Mouse (Mus musculus) hindbrain, embryonic 10.5 days (tissue): ENCODE measurements around the gene Alkbh6. TPM values are rescaled to one million over a fixed set of nuclear protein-coding genes. Genes with fewer than 3 reads are reported as not detected.

Source experiments
- DNase-seq: peaks from one replicate; pipeline ENCODE4 v3.0.0-alpha.2; 2017; ENCODE audit warnings: low spot score
- H3K27ac ChIP-seq: fragments of 300-500 bp; sonication (generic); 2 replicates; pipeline ENCODE4 v1.5.1; 2016; ENCODE audit warnings: mild to moderate bottlenecking, moderate library complexity
- H3K27me3 ChIP-seq: fragments of 300-500 bp; sonication (generic); 2 replicates; pipeline ENCODE4 v1.6.1; 2016; ENCODE audit warnings: mild to moderate bottlenecking; ENCODE audit not compliant: poor library complexity, insufficient read depth, severe bottlenecking
- H3K36me3 ChIP-seq: fragments of 300-500 bp; sonication (generic); 2 replicates; pipeline ENCODE4 v1.6.1; 2016; ENCODE audit warnings: mild to moderate bottlenecking, moderate library complexity
- H3K4me1 ChIP-seq: fragments of 300-500 bp; sonication (generic); replicated peaks from 2 replicates; pipeline ENCODE4 v1.6.1; 2016; ENCODE audit warnings: mild to moderate bottlenecking
- H3K4me3 ChIP-seq: fragments of 300-500 bp; sonication (generic); 2 replicates; pipeline ENCODE4 v1.5.1; 2016; ENCODE audit warnings: mild to moderate bottlenecking, moderate library complexity
- H3K9me3 ChIP-seq: fragments of 300-500 bp; sonication (generic); 2 replicates; pipeline ENCODE4 v1.6.1; 2016; ENCODE audit warnings: mild to moderate bottlenecking, moderate library complexity
- whole genome bisulfite sequencing: fragments of 180-500 bp; shearing (Covaris S2); methylation state at CpG from one replicate; pipeline ENCODE4 v1.1.7; 2016; 5-methylcytosine and 5-hydroxymethylcytosine counted together
- polyA plus RNA-seq: library from polyadenylated mRNA; unstranded; fragments of >200 nt; fragmentation: Nextera tagmentation; extraction: Ambion mirVana; gene quantifications from 2 replicates; pipeline ENCODE4 v1.2.1, GENCODE M21; 2016

The Alkbh6 gene
- polyA plus RNA-seq, 1 experiment from 2014 or later = 117 TPM

DNA sequence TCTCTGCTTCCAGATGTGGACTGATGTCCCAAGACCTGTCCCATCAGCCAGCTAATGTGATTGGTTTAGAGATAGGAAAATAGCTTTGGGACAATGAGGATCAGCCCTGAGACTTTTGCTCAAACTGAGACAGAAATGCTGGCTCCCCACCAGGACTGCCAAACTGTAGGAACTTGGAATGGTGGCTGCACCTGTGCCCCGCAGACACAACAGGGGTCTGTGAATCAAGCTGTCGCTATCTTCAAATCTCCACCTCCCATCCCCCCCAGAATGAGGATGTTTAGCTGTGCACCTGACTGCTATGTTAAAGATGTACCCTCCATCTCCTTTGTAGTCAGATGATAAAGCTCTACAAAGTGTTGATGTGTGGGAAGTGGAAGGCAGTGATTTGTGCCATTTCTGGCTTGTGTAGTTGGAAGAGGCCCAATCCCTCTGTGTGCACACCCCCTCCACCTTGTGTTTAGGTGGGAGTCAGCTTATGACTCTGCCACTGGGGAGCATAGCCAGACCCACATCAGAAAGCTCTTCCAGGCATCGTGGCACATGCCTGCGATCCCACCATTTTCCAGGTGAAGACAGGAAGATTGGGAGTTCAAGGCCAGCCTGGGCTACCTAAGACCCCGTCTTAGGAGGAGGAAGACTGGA is 15.9 kb downstream of the Alkbh6 start:
- no peak overlapping the region for H3K4me3 ChIP-seq
- DNase-seq = no peak
- 0 out of 2 replicates have a peak, but pooled peaks cover 4% of the 10 kb centered on the region for H3K9me3 ChIP-seq
- WGBS = 88% methylated on average over 5 of the region's 5 CpGs
- H3K27me3 ChIP-seq = peaks cover 6% of the 10 kb centered on the region; the same call in 1 of the 2 replicates
- no peaks in the 10 kb centered on the region for H3K36me3 ChIP-seq
- no peak overlapping the region for H3K27ac ChIP-seq
- H3K4me1 ChIP-seq = peaks cover 22% of the 10 kb centered on the region

DNA sequence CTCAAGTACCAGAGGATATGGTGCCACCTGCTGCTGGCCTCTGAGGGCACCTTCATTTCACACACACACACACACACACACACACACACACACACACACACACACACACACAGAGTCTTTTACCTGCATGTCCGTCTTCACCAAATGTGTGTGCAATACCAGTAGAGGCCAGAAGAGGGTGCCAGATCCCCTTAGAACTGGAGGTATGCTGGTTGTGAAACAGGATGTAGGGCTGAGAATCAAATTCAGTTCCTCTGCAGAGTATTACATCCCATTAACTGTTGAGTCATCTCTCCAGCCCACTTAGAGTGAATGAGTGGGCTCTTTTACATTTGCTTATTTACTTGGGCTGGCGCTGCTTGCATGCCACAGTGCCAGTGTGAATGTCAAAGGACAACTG is 16.8 kb downstream of the Alkbh6 start:
- Histone ChIP-seq H3K27me3 (peaks cover 6% of the 10 kb centered on the region; the same call in 1 of the 2 replicates), H3K4me3 (no peak overlapping the region), H3K4me1 (peaks cover 22% of the 10 kb centered on the region), H3K27ac (no peak overlapping the region), H3K9me3 (0 out of 2 replicates have a peak, but pooled peaks cover 4% of the 10 kb centered on the region), H3K36me3 (no peaks in the 10 kb centered on the region)
- peak; percentile 60 for DNase-seq
- 51% methylated on average over 2 of the region's 2 CpGs for WGBS

DNA sequence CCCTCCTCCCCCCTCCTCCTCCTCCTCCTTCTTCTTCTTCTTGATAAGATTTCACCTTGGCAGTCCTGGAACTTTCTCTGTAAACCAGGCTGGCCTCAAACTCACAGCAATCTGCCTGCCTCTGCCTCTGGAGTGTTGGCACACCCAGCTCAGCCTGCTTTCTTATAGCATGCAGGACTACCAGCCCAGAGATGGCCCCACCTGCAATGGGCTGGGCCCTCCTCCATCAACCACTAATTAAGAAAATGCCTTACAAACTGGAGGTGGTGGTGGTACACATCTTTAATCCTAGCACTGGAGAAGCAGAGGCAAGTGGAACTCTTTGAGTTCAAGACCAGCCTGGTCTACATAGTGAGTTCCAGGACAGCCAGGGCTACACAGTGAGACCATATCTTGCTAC is 17.9 kb downstream of the Alkbh6 start:
- Histone ChIP-seq H3K4me1 (peaks cover 21% of the 10 kb centered on the region), H3K36me3 (no peaks in the 10 kb centered on the region), H3K4me3 (no peak overlapping the region), H3K9me3 (0 out of 2 replicates have a peak, but pooled peaks cover 4% of the 10 kb centered on the region), H3K27ac (no peak overlapping the region), H3K27me3 (peaks cover 6% of the 10 kb centered on the region; the same call in 1 of the 2 replicates)
- no peak for DNase-seq

DNA sequence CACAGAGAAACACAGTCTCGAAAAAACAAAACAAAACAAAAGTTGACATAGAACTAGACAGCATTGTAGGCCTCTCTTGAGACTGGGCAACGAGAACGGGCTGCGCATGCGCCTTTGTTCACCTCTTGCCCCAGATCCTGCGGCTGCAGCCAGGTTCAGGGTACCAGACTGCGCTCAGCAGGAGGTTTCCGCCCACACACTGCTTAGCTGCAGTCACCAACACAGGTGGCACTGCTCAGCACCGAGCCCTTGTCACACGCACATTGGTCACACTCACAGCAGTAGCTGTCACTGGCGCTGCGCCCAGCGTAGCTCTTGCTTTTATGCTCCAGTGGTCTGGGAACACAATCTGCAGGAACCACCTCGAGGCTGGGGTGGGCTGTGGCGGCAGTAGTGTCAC is 18.6 kb downstream of the Alkbh6 start:
- WGBS = 59% methylated on average over 15 of the region's 15 CpGs
- 0 out of 2 replicates have a peak, but pooled peaks cover 4% of the 10 kb centered on the region for H3K9me3 ChIP-seq
- H3K27me3 ChIP-seq = peaks cover 6% of the 10 kb centered on the region; the same call in 1 of the 2 replicates
- H3K4me1 ChIP-seq = peaks cover 25% of the 10 kb centered on the region
- no peak overlapping the region for H3K27ac ChIP-seq
- no peak for DNase-seq
- no peaks in the 10 kb centered on the region for H3K36me3 ChIP-seq
- no peak overlapping the region for H3K4me3 ChIP-seq

DNA sequence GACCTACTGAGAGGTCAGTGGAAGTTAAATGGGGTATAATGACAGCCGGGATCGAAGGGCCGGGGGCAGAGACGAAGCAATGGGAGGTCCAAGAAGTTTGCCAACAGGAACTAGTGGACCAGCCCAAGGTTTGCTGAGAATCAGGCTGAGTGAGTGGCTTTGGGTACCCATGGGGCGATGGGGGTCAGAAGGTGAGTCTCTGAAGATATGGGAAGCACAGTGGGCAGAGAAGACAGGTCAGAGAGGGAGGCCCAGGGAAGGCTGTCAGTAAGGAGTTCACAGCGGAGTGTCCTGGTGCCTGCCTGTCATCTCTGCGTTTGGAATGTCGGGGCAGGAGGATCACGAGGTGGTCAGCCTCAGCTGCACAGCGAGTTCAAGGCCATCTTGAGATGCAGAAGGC is 19.9 kb downstream of the Alkbh6 start:
- 57% methylated on average over 10 of the region's 10 CpGs for WGBS
- Histone ChIP-seq H3K27ac (no peak overlapping the region), H3K4me3 (no peak overlapping the region), H3K4me1 (peaks cover 19% of the 10 kb centered on the region), H3K9me3 (0 out of 2 replicates have a peak, but pooled peaks cover 4% of the 10 kb centered on the region), H3K36me3 (no peaks in the 10 kb centered on the region), H3K27me3 (peaks cover 17% of the 10 kb centered on the region)
- no peak for DNase-seq

DNA sequence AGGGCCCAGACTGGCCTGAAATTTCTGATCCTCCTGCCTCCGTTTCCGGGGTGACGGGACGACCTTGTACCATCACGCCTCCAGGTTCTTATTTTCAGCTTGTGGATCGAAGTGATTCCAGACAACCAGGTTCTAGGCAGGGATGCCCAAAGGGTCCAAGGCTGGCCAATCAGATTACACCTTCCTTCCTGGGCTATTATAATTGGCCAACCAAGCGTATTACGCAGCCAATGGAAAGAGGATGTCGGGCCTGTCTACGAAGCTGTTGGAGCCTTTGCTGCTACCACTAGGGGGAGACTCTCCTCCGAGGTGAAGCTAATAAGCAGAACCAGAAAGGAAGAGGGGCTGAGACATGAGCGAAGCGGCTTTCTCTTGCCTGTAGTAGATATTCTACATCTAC is 23.4 kb downstream of the Alkbh6 start:
- no peak overlapping the region for H3K27ac ChIP-seq
- H3K4me3 ChIP-seq = peak overlapping the region; percentile 34
- no peaks in the 10 kb centered on the region for H3K36me3 ChIP-seq
- H3K27me3 ChIP-seq = peaks cover 45% of the 10 kb centered on the region
- WGBS = 7% methylated on average over 13 of the region's 13 CpGs
- peak; percentile 88 for DNase-seq
- H3K9me3 ChIP-seq = no peaks in the 10 kb centered on the region
- H3K4me1 ChIP-seq = peaks cover 19% of the 10 kb centered on the region

DNA sequence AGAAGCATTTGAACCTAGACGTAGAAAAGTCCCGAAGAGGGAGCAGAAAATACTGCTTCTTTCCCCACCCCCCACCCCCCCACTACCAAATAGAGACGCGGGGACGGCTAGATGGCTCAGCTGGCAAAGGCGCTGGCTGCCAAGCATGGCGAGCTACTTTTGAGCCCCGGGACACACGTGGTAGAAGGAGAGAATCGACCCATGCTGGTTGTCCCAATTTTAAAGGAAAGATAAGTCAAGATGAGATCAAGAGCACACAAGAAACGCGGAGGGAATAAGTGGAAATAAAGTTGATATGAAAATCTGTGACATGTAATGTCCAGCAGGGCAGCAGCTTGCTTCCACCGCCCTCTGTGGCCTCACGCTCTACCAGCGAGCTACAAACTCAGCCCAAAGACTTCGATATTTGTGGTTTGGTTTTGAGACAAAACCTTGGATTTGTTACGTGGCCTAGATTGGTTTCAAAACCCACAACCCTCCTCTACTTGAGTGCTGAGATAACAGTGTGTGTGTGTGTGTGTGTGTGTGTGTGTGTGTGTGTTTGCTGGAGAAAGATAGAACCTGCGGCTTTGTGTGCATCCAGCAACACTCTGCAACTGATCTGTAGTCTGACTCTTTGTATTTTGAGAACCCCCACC is 24.2 kb downstream of the Alkbh6 start:
- H3K36me3 ChIP-seq = no peaks in the 10 kb centered on the region
- H3K27me3 ChIP-seq = peaks cover 39% of the 10 kb centered on the region
- H3K4me1 ChIP-seq = peaks cover 16% of the 10 kb centered on the region
- no peaks in the 10 kb centered on the region for H3K9me3 ChIP-seq
- 69% methylated on average over 18 of the region's 18 CpGs for WGBS
- no peak overlapping the region for H3K27ac ChIP-seq
- DNase-seq = no peak
- no peak overlapping the region for H3K4me3 ChIP-seq

DNA sequence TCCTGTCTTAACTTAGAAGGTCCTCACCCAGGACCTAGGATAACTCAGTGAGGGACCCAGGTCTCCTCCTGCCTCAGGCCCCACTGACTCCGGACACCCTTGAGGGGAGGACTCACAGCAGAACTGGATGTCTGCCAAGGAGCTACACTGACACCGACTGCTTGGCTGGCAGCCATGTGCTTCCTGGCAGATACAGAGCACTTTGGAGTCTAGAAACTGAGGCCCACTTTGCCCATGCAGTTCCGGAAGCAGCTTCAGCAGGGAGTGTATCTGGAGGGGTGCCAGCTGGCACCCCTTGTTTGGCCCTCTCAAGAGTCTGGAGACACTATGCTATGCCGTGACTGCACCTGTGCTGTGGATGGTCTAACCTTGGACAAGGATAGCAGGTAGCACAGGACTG is 24.9 kb downstream of the Alkbh6 start:
- Histone ChIP-seq H3K9me3 (no peaks in the 10 kb centered on the region), H3K27me3 (peaks cover 39% of the 10 kb centered on the region), H3K4me1 (peaks cover 16% of the 10 kb centered on the region), H3K4me3 (no peak overlapping the region), H3K36me3 (no peaks in the 10 kb centered on the region), H3K27ac (no peak overlapping the region)
- WGBS = 77% methylated on average over 4 of the region's 4 CpGs
- no peak for DNase-seq

DNA sequence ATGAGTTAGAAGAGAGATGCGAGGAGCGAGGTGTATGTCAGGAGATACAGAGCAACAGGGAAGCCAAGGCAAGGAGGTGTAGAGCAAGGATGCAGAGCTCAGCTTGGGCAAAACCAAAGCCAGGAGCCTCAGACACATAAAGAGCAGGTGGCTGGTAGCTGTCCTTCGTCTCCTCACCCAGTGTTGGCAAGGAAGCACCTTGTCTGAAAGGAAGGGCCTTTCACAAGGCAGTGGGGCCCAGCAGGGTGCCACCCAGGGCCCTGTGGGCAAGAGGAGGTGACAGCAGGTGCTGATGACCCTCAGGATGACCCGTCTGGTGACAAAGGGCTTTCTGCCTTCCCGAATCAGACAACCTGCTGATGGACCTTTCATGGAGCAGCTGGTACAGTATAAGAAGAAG is 26.0 kb downstream of the Alkbh6 start:
- DNase-seq = no peak
- WGBS = 66% methylated on average over 5 of the region's 5 CpGs

DNA sequence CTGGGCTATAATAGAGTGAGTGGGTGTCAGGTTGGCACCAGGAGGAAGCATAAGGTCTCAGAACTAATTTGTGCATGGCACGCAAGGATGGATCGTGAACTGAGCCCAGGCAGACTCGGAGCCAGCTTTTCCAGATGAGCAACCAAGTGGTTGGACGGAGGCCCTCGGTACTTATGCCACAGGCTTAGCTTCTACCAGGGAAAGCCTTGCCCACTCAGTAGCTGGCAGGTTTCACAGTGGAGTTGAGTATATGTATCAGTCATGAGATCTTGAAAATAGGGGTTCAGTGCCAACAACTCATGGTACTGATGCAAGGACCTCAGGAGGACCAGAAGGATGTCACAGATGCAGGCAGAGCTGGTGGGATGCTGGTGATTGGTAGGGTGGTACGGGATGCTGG is 27.2 kb downstream of the Alkbh6 start:
- no peak overlapping the region for H3K4me3 ChIP-seq
- no peak for DNase-seq
- no peaks in the 10 kb centered on the region for H3K9me3 ChIP-seq
- H3K27me3 ChIP-seq = peaks cover 39% of the 10 kb centered on the region
- WGBS = 88% methylated on average over 6 of the region's 6 CpGs
- no peak overlapping the region for H3K27ac ChIP-seq
- peaks cover 16% of the 10 kb centered on the region for H3K4me1 ChIP-seq
- no peaks in the 10 kb centered on the region for H3K36me3 ChIP-seq

More for the DNA sequence above, 26.0 kb downstream of the Alkbh6 start:
- Histone ChIP-seq H3K36me3 (no peaks in the 10 kb centered on the region), H3K27me3 (peaks cover 39% of the 10 kb centered on the region), H3K4me3 (no peak overlapping the region), H3K27ac (no peak overlapping the region), H3K9me3 (no peaks in the 10 kb centered on the region), H3K4me1 (peaks cover 16% of the 10 kb centered on the region)

DNA sequence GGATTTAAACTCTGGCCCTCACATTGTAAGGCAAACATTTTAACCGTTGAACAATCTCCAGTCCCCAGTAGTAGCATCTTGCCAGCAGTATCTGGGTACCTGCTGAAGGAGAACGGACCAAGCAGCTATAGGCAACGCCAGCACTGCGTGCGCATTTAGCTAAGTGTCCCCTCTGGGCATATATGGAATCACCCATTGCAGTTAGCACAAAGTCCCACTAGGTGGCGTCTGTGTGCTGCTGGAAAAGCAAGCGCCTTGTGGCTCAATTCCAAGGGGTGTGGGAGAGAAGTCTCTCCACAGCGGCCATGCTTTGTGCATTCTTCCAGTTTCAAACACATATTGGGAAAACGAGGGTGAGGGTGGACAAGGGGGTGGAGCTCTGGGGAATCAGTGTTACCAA is 27.9 kb downstream of the Alkbh6 start:
- Histone ChIP-seq H3K27me3 (peaks cover 39% of the 10 kb centered on the region), H3K36me3 (no peaks in the 10 kb centered on the region), H3K4me1 (peaks cover 10% of the 10 kb centered on the region), H3K27ac (no peak overlapping the region), H3K4me3 (no peak overlapping the region), H3K9me3 (no peaks in the 10 kb centered on the region)
- 4% methylated on average over 9 of the region's 9 CpGs for WGBS
- peak; percentile 86 for DNase-seq

DNA sequence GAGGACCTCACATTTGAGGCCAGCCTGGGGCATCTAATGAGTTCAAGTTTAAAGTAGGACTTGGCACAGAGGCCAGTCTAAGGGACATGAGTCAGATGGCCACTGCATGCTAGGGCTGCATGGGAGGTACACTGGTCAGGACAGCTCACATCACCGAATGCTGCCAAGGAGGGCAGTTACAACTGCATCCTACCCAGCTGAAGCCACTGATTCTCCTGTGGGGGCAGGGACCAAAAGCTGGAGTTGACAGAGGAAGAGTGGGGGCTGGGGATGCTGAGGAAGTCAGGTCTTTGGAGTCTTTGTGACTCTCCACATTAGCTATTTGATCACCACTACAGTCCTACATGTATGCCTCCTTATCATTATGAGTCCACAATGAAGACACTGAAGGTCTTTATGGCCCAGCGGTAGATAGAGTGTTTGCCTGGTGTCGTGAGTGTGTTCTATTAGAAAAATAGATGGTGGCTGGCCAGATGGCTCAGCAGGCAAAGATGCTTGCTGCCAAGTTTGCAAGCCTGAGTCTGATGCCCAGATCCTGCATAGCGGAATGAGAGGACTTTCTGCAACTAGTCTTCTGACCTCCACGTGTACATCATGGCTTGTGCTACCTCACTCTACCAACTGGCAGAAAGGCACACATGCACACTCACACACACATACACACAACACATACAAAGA is 31.1 kb downstream of the Alkbh6 start:
- Histone ChIP-seq H3K27ac (no peak overlapping the region), H3K4me1 (no peaks in the 10 kb centered on the region), H3K9me3 (no peaks in the 10 kb centered on the region), H3K36me3 (no peaks in the 10 kb centered on the region), H3K4me3 (no peak overlapping the region), H3K27me3 (peaks cover 17% of the 10 kb centered on the region)
- WGBS = 75% methylated on average over 5 of the region's 5 CpGs
- no peak for DNase-seq
